Mouse (Mus musculus): Measurements from ENCODE around the gene Cdh15. TPM values are rescaled to one million over a fixed set of nuclear protein-coding genes. Genes with fewer than 3 reads are reported as not detected.

The Cdh15 gene
- polyA plus RNA-seq, 1 experiment from 2014 or later: 1.4 TPM

DNA sequence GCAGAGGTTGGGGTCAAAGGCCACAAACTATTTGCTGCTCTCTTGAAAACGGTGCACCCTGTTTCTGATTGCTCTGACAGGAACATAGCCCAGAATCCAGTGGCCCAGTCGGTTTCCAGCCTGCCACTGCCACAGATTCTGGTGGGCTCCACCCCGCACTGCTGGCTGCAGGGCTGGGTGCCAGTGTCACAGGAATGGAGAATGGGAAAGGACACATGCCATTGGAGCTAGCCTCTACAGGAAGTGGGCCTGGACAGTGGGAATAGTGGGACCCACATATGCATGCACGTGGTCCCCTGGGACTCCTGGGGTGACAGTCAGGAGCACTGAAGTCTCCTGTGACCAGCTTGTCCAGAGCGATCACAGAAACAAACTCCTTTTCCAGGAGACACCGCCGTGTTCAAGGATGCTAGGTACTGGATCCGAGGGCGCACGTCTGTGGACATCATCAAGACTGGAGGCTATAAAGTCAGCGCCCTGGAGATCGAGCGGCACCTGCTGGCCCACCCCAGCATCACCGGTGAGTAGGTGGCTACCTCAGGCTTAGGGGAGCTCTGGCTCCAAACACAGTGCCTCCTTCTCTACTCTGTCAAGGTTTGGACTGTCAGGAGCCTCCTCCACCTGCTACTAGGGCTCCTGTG, 35.0 kb upstream of the Cdh15 start:
- Histone ChIP-seq H3K9ac (ENCODE audit: low read length) (no peak overlapping the region), H3K27ac (ENCODE audit: low read depth, low read length) (peak overlapping the region; percentile 27; the same call in 1 of the 2 replicates), H3K4me2 (ENCODE audit: low read length) (no peak overlapping the region), H3K4me3 (ENCODE audit: low read depth, low read length) (no peak overlapping the region), H3K27me3 (replicated peaks; ENCODE audit: control insufficient read depth, insufficient read depth, low read length) (no peaks in the 10 kb centered on the region; the same call in 1 of the 2 replicates), H3K4me1 (ENCODE audit: control insufficient read depth, insufficient read depth, low read length) (peaks cover 9% of the 10 kb centered on the region), H3K36me3 (ENCODE audit: control insufficient read depth, insufficient read depth, low read length) (0 out of 2 replicates have a peak, but pooled peaks cover 4% of the 10 kb centered on the region), H3K9me3 (replicated peaks; ENCODE audit: control insufficient read depth, low read length) (no peaks in the 10 kb centered on the region)
- DNase-seq (ENCODE audit: low spot score) (no peak), ATAC-seq (no peak)
- 85% methylated on average over 14 of the region's 14 CpGs for WGBS

- WGBS: 7% methylated on average over 7 of the region's 7 CpGs
- H3K27ac ChIP-seq (ENCODE audit: low read depth, low read length): no peak overlapping the region; the same call in 1 of the 2 replicates
- 0 out of 2 replicates have a peak, but pooled peaks cover 4% of the 10 kb centered on the region for H3K36me3 ChIP-seq (ENCODE audit: control insufficient read depth, insufficient read depth, low read length)
- H3K4me3 ChIP-seq (ENCODE audit: low read depth, low read length): no peak overlapping the region
- H3K4me1 ChIP-seq (ENCODE audit: control insufficient read depth, insufficient read depth, low read length): peaks cover 3% of the 10 kb centered on the region; the same call in 1 of the 2 replicates
- DNase-seq (ENCODE audit: low spot score) (peak; percentile 49), ATAC-seq (no peak)
- no peak overlapping the region for H3K9ac ChIP-seq (ENCODE audit: low read length)
- no peaks in the 10 kb centered on the region for H3K27me3 ChIP-seq (replicated peaks; ENCODE audit: control insufficient read depth, insufficient read depth, low read length)
- H3K9me3 ChIP-seq (replicated peaks; ENCODE audit: control insufficient read depth, low read length): no peaks in the 10 kb centered on the region
- no peak overlapping the region for H3K4me2 ChIP-seq (ENCODE audit: low read length)
These were observed 33.2 kb upstream of the Cdh15 start for GRCm38 (mm10) chr8:122814608-122815007.

DNA sequence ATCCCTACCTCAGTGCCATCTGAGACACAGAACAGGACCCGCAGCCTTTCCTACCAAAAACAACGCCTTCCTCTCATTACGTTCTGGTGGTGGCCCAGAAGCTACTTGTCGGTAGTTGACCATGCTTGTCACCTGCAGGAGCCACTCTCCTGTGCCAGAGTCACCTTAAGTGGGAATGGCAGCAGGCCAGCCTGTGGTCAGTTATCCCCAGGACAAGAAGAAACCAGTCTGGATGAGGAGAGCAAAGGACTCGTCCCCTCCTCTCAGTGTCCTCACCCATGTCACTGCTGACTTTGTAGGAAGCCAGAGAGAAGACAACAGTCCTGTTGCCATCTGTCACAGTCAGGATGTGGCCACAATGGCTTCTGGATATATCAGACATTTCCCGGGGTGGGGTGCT, 30.8 kb upstream of the Cdh15 start:
- H3K4me2 ChIP-seq (ENCODE audit: low read length): no peak overlapping the region
- no peaks in the 10 kb centered on the region for H3K27me3 ChIP-seq (replicated peaks; ENCODE audit: control insufficient read depth, insufficient read depth, low read length)

DNA sequence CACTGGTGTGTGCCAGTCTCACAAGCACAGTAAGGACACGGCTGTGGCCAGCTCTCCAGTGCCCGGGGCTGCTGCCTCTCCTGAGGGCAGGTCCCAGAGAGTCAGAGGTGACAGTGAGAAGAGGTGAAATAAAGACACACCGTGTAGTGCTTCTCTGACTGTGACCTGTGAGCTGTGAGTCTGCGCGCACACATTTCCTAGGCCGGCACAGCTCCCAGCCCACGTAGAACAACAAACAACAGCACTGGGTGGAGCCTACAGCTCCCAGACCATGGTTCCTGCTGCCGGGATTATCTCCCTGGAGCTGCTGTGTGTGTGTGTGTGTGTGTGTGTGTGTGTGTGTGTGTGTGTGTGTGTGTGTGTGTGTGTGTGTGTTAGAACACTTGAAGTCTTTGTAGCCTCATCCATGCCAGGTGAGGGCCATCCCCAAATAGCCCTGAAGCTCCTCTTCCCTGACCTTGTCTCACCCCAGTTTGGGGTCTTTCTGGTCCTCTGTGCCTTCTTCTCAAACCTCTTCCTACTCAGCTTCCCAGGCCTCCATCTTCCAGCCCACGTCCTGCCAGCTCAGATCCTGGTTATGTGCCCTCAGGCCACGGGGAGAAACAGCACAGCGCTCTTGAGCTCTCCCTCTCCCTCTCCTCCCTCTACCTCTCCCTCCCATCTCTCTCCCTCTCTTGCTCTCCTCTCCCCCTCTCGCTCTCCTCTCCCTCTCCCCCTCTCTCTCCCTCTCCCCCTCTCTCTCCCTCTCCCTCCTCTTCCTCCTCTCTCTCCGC, 29.9 kb upstream of the Cdh15 start:
- Histone ChIP-seq H3K9ac (ENCODE audit: low read length) (no peak overlapping the region), H3K4me3 (ENCODE audit: low read depth, low read length) (no peak overlapping the region), H3K27me3 (replicated peaks; ENCODE audit: control insufficient read depth, insufficient read depth, low read length) (no peaks in the 10 kb centered on the region), H3K27ac (ENCODE audit: low read depth, low read length) (no peak overlapping the region), H3K4me1 (ENCODE audit: control insufficient read depth, insufficient read depth, low read length) (peaks cover 3% of the 10 kb centered on the region; the same call in 1 of the 2 replicates), H3K36me3 (ENCODE audit: control insufficient read depth, insufficient read depth, low read length) (0 out of 2 replicates have a peak, but pooled peaks cover 4% of the 10 kb centered on the region), H3K9me3 (replicated peaks; ENCODE audit: control insufficient read depth, low read length) (no peaks in the 10 kb centered on the region), H3K4me2 (ENCODE audit: low read length) (no peak overlapping the region)
- no peak for DNase-seq (ENCODE audit: low spot score)
- WGBS: 43% methylated on average over 12 of the region's 13 CpGs
- no peak for ATAC-seq

More for the DNA sequence above, 30.8 kb upstream of the Cdh15 start:
- DNase-seq (ENCODE audit: low spot score): no peak
- H3K4me1 ChIP-seq (ENCODE audit: control insufficient read depth, insufficient read depth, low read length): peaks cover 3% of the 10 kb centered on the region; the same call in 1 of the 2 replicates
- H3K27ac ChIP-seq (ENCODE audit: low read depth, low read length): no peak overlapping the region
- 0 out of 2 replicates have a peak, but pooled peaks cover 4% of the 10 kb centered on the region for H3K36me3 ChIP-seq (ENCODE audit: control insufficient read depth, insufficient read depth, low read length)
- no peak for ATAC-seq
- WGBS: 84% methylated on average over 6 of the region's 6 CpGs
- no peak overlapping the region for H3K4me3 ChIP-seq (ENCODE audit: low read depth, low read length)
- H3K9ac ChIP-seq (ENCODE audit: low read length): no peak overlapping the region
- no peaks in the 10 kb centered on the region for H3K9me3 ChIP-seq (replicated peaks; ENCODE audit: control insufficient read depth, low read length)

GRCm38 (mm10) chr8:122819776-122820175, 28.0 kb upstream of the Cdh15 start:
- no peak overlapping the region for H3K9ac ChIP-seq (ENCODE audit: low read length)
- ATAC-seq: no peak
- H3K4me1 ChIP-seq (ENCODE audit: control insufficient read depth, insufficient read depth, low read length): peaks cover 3% of the 10 kb centered on the region
- no peak for DNase-seq (ENCODE audit: low spot score)
- no peaks in the 10 kb centered on the region for H3K36me3 ChIP-seq (ENCODE audit: control insufficient read depth, insufficient read depth, low read length)
- no peaks in the 10 kb centered on the region for H3K9me3 ChIP-seq (replicated peaks; ENCODE audit: control insufficient read depth, low read length)
- no peak overlapping the region for H3K27ac ChIP-seq (ENCODE audit: low read depth, low read length)
- no peaks in the 10 kb centered on the region for H3K27me3 ChIP-seq (replicated peaks; ENCODE audit: control insufficient read depth, insufficient read depth, low read length)
- WGBS: 88% methylated on average over 11 of the region's 11 CpGs
- H3K4me3 ChIP-seq (ENCODE audit: low read depth, low read length): no peak overlapping the region
- H3K4me2 ChIP-seq (ENCODE audit: low read length): no peak overlapping the region

DNA sequence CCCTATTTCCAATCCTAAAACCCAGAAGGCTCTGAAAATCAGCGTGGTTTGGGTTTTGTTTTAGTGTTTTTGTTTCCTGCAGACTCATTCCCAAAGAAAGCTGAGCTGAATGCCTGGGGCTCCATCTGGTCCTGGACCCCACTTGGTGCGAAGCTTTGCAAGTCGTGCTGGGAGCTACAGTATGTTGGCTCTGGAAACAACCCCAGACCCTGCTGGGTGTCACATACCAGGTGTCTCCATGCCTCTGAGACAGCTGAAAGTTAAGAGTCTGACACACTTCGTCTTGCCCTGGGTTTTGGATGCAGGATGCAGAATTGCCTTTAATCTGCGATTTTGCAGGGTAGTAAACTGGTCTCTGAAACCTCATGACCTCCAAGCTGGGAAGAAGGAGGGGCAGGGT, 23.2 kb upstream of the Cdh15 start:
- Histone ChIP-seq H3K27me3 (replicated peaks; ENCODE audit: control insufficient read depth, insufficient read depth, low read length) (no peaks in the 10 kb centered on the region), H3K4me3 (ENCODE audit: low read depth, low read length) (no peak overlapping the region), H3K4me1 (ENCODE audit: control insufficient read depth, insufficient read depth, low read length) (peaks cover 4% of the 10 kb centered on the region), H3K9me3 (replicated peaks; ENCODE audit: control insufficient read depth, low read length) (no peaks in the 10 kb centered on the region), H3K27ac (ENCODE audit: low read depth, low read length) (no peak overlapping the region), H3K36me3 (ENCODE audit: control insufficient read depth, insufficient read depth, low read length) (no peaks in the 10 kb centered on the region), H3K9ac (ENCODE audit: low read length) (no peak overlapping the region), H3K4me2 (ENCODE audit: low read length) (no peak overlapping the region)
- DNase-seq (ENCODE audit: low spot score) (peak; percentile 62), ATAC-seq (0 out of 2 replicates have a peak, but pooled peaks have one; percentile 52)
- 32% methylated on average over 5 of the region's 5 CpGs for WGBS

GRCm38 (mm10) chr8:122824986-122825385, 22.8 kb upstream of the Cdh15 start:
- H3K9me3 ChIP-seq (replicated peaks; ENCODE audit: control insufficient read depth, low read length): no peaks in the 10 kb centered on the region
- H3K4me3 ChIP-seq (ENCODE audit: low read depth, low read length): no peak overlapping the region
- H3K9ac ChIP-seq (ENCODE audit: low read length): no peak overlapping the region
- DNase-seq (ENCODE audit: low spot score) (no peak), ATAC-seq (no peak)
- H3K4me1 ChIP-seq (ENCODE audit: control insufficient read depth, insufficient read depth, low read length): peaks cover 4% of the 10 kb centered on the region
- no peaks in the 10 kb centered on the region for H3K36me3 ChIP-seq (ENCODE audit: control insufficient read depth, insufficient read depth, low read length)
- no peak overlapping the region for H3K27ac ChIP-seq (ENCODE audit: low read depth, low read length)
- no peak overlapping the region for H3K4me2 ChIP-seq (ENCODE audit: low read length)
- WGBS: 72% methylated on average over 9 of the region's 9 CpGs
- H3K27me3 ChIP-seq (replicated peaks; ENCODE audit: control insufficient read depth, insufficient read depth, low read length): no peaks in the 10 kb centered on the region

- Histone ChIP-seq H3K4me3 (ENCODE audit: low read depth, low read length) (no peak overlapping the region), H3K36me3 (ENCODE audit: control insufficient read depth, insufficient read depth, low read length) (no peaks in the 10 kb centered on the region), H3K9ac (ENCODE audit: low read length) (no peak overlapping the region), H3K4me2 (ENCODE audit: low read length) (no peak overlapping the region), H3K27me3 (replicated peaks; ENCODE audit: control insufficient read depth, insufficient read depth, low read length) (no peaks in the 10 kb centered on the region), H3K4me1 (ENCODE audit: control insufficient read depth, insufficient read depth, low read length) (peaks cover 4% of the 10 kb centered on the region), H3K9me3 (replicated peaks; ENCODE audit: control insufficient read depth, low read length) (no peaks in the 10 kb centered on the region), H3K27ac (ENCODE audit: low read depth, low read length) (no peak overlapping the region)
- no peak for ATAC-seq
- no peak for DNase-seq (ENCODE audit: low spot score)
- WGBS: 73% methylated on average over 8 of the region's 8 CpGs
These were observed 22.4 kb upstream of the Cdh15 start for GRCm38 (mm10) chr8:122825408-122825807.

GRCm38 (mm10) chr8:122829396-122829795, 18.4 kb upstream of the Cdh15 start:
- Histone ChIP-seq H3K9ac (ENCODE audit: low read length) (no peak overlapping the region), H3K27me3 (replicated peaks; ENCODE audit: control insufficient read depth, insufficient read depth, low read length) (no peaks in the 10 kb centered on the region), H3K9me3 (replicated peaks; ENCODE audit: control insufficient read depth, low read length) (no peaks in the 10 kb centered on the region), H3K4me2 (ENCODE audit: low read length) (no peak overlapping the region), H3K36me3 (ENCODE audit: control insufficient read depth, insufficient read depth, low read length) (no peaks in the 10 kb centered on the region), H3K4me3 (ENCODE audit: low read depth, low read length) (no peak overlapping the region), H3K27ac (ENCODE audit: low read depth, low read length) (no peak overlapping the region), H3K4me1 (ENCODE audit: control insufficient read depth, insufficient read depth, low read length) (peaks cover 4% of the 10 kb centered on the region)
- no peak for DNase-seq (ENCODE audit: low spot score)
- no peak for ATAC-seq
- WGBS: 60% methylated on average over 3 of the region's 3 CpGs
